Mouse (Mus musculus) bone marrow macrophage, adult 2 months (primary cell): ENCODE data around the gene Ubr2.

Experiments
- CTCF ChIP-seq: IDR thresholded peaks from 2 replicates; pipeline ENCODE4 v1.5.1; 2012; ENCODE audit warnings: low read depth, mild to moderate bottlenecking, low read length, moderate library complexity
- POLR2A ChIP-seq: IDR thresholded peaks from 2 replicates; pipeline ENCODE4 v1.6.1; 2012; ENCODE audit warnings: mild to moderate bottlenecking, low read depth, low read length, borderline replicate concordance

- no peak for TF ChIP-seq CTCF
- no peak for TF ChIP-seq POLR2A
Observed at GRCm38 (mm10) chr17:46963186-46963585, 47.2 kb downstream of the Ubr2 start.
